ENCODE assay signal across 8 mouse cellular contexts in genomic region chr16:59474788-59475187, GRCm38 (mm10). TPM values are rescaled to one million over a fixed set of nuclear protein-coding genes. Genes with fewer than 3 reads are reported as not detected.
DNase-seq lines count a peak whose midpoint lies in the region; ATAC-seq and TF ChIP-seq lines count a peak whose summit lies in the region.

No protein-coding gene starts in this region.

- no peak for TF ChIP-seq POLR2A in testis, adult 2 months (IDR thresholded peaks at IDR 0.05; ENCODE audit: control insufficient read depth, low read depth, low read length)

- H3K9me3 ChIP-seq in embryonic facial prominence, embryonic 11.5 days (replicated peaks; ENCODE audit: control insufficient read depth, low read length), result no peaks in the 10 kb centered on the region
- H3K9me3 ChIP-seq in liver, embryonic 14.5 days (ENCODE audit: control insufficient read depth, low read length), result no peaks in the 10 kb centered on the region

- H3K4me3 ChIP-seq in testis, adult 2 months (ENCODE audit: control insufficient read depth, low read depth, low read length), result no peak overlapping the region
- no peak overlapping the region for H3K4me3 ChIP-seq in embryonic facial prominence, embryonic 11.5 days (ENCODE audit: low read depth, low read length)
- no peak overlapping the region for H3K4me3 ChIP-seq in liver, embryonic 14.5 days (ENCODE audit: insufficient read depth in 1 of 2, low read depth in 2 of 2, low read length in 2 of 2)

- no peak overlapping the region for H3K9ac ChIP-seq in embryonic facial prominence, embryonic 11.5 days (replicated peaks; ENCODE audit: low read length)
- H3K9ac ChIP-seq in liver, embryonic 14.5 days (replicated peaks), result no peak overlapping the region

- no peak overlapping the region for H3K4me2 ChIP-seq in embryonic facial prominence, embryonic 11.5 days (ENCODE audit: low read depth, low read length)
- H3K4me2 ChIP-seq in liver, embryonic 14.5 days (ENCODE audit: low read depth), result no peak overlapping the region

- H3K27ac ChIP-seq in testis, adult 2 months (ENCODE audit: control insufficient read depth, insufficient read depth, low read depth, low read length), result no peak overlapping the region
- H3K27ac ChIP-seq in embryonic facial prominence, embryonic 11.5 days (replicated peaks; ENCODE audit: low read depth, low read length), result no peak overlapping the region
- no peak overlapping the region for H3K27ac ChIP-seq in liver, embryonic 14.5 days

- TF ChIP-seq CTCF in testis, adult 2 months (IDR thresholded peaks at IDR 0.05; ENCODE audit: control insufficient read depth, insufficient read depth, insufficient replicate concordance, low read depth, low read length), result peak; percentile 59; the same call in 1 of the 2 replicates
- TF ChIP-seq CTCF in liver, embryonic 14.5 days (IDR thresholded peaks at IDR 0.05; ENCODE audit: low read depth), result peak; percentile 84

- H3K36me3 ChIP-seq in testis, adult 2 months (ENCODE audit: control insufficient read depth, insufficient read depth, low read length), result no peaks in the 10 kb centered on the region
- H3K36me3 ChIP-seq in embryonic facial prominence, embryonic 11.5 days (replicated peaks; ENCODE audit: control insufficient read depth, insufficient read depth, low read depth, low read length), result no peaks in the 10 kb centered on the region; the same call in 1 of the 2 replicates
- H3K36me3 ChIP-seq in liver, embryonic 14.5 days (replicated peaks; ENCODE audit: control insufficient read depth, insufficient read depth, low read depth), result peaks cover 3% of the 10 kb centered on the region; the same call in 1 of the 2 replicates

- no peak for DNase-seq in testis, postnatal 14 days (ENCODE audit: low spot score)
- peak; percentile 57 to 67 for DNase-seq in adrenal gland, adult 18-20 months (ENCODE audit: low spot score in 2 of 2)
- peak; percentile 62 for DNase-seq in embryonic facial prominence, embryonic 11.5 days (ENCODE audit: low spot score)
- peak; percentile 76 for DNase-seq in kidney, adult 9 months
- peak in 2 of 3 experiments; percentile 13 to 19 for DNase-seq in liver, embryonic 14.5 days (ENCODE audit: low read depth in 3 of 3, low spot score in 3 of 3)
- DNase-seq in right cerebral cortex, postnatal 14 days, result peak; percentile 65

- H3K4me1 ChIP-seq in testis, adult 2 months (ENCODE audit: control insufficient read depth, insufficient read depth, low read length), result peaks cover 3% of the 10 kb centered on the region; the same call in 1 of the 2 replicates
- no peaks in the 10 kb centered on the region for H3K4me1 ChIP-seq in embryonic facial prominence, embryonic 11.5 days (ENCODE audit: control insufficient read depth, insufficient read depth, low read length)
- peaks cover 0 to 5% of the 10 kb centered on the region in 2 experiments; a peak in 2 of 4 replicates for H3K4me1 ChIP-seq in liver, embryonic 14.5 days (replicated peaks; ENCODE audit: control insufficient read depth in 2 of 2, insufficient read depth in 2 of 2, low read length in 1 of 2)

- no peak for ATAC-seq in embryonic facial prominence, embryonic 11.5 days (replicated peaks; ENCODE audit: insufficient number of reproducible peaks, low FRiP score, low TSS enrichment, low read depth)
- ATAC-seq in liver, embryonic 14.5 days (ENCODE audit: insufficient read depth), result no peak
- no peak for ATAC-seq in monocyte, adult 5-6 weeks (replicated peaks; ENCODE audit: insufficient number of reproducible peaks, low FRiP score, low TSS enrichment, poor library complexity, severe bottlenecking)

- WGBS in embryonic facial prominence, embryonic 11.5 days, result 29% methylated on average over 1 of the region's 1 CpGs
- 21% methylated on average over 1 of the region's 1 CpGs for WGBS in liver, embryonic 14.5 days (ENCODE audit: insufficient replicate concordance)

- no peaks in the 10 kb centered on the region for H3K27me3 ChIP-seq in testis, adult 2 months (ENCODE audit: control insufficient read depth, insufficient read depth, low read length)
- H3K27me3 ChIP-seq in embryonic facial prominence, embryonic 11.5 days (ENCODE audit: control insufficient read depth, insufficient read depth, low read length), result no peaks in the 10 kb centered on the region
- H3K27me3 ChIP-seq in liver, embryonic 14.5 days (ENCODE audit: control insufficient read depth, insufficient read depth, low read length), result no peaks in the 10 kb centered on the region

- no peak for TF ChIP-seq EP300 in liver, embryonic 14.5 days (IDR thresholded peaks at IDR 0.05; ENCODE audit: low read depth)

RNA-seq across cellular contexts. Expression of gene Riox2, which starts 3.2 kb away (rescaled TPM):
- polyA plus RNA-seq in testis, adult 2 months (2012; rRNA removed), result 2.4 and 2.7 TPM in 2 replicates
- 10 to 100 TPM; 20.5 to 20.8 TPM for total RNA-seq in adrenal gland, adult 18-20 months (2021)
- 34.2 and 35.3 TPM in 2 replicates for polyA plus RNA-seq in embryonic facial prominence, embryonic 11.5 days (2014; fragmentation: Nextera tagmentation; extraction: Ambion mirVana)
- 3.9 and 7.6 TPM in 2 replicates for polyA plus RNA-seq in liver, embryonic 14.5 days (2012; rRNA removed)
- polyA plus RNA-seq in liver, embryonic 14.5 days (2014; fragmentation: Nextera tagmentation; extraction: Ambion mirVana), result 15.3 and 15.8 TPM in 2 replicates
- 46.0 to 76.4 TPM (median 67.2 TPM) in 3 replicates for total RNA-seq in monocyte, adult 5-6 weeks (2017)
